Mouse (Mus musculus): ENCODE data around the gene Cdrt4.

DNA sequence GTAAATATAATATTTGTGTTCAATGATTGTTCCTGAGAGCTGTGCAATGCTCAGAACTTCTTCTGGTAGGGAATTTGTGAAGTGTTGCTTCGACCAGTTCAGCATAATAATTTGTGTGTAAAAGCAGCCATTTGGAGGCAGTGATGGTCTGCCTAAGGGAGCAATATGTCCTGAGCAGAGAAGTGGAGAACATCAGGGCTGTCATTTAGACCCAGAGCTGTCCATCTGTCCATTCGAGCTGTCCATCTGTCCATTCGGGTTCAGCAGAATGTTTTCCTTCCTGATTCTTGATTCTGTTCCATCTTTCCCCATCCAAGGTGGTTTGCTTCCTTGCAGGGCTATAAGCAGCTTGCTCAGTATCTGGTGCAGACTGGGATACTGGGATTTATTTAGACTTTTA is 33.4 kb downstream of the Cdrt4 start:
- TF ChIP-seq GATA1 (IDR thresholded peaks at IDR 0.05; ENCODE audit: low read length) (no peak), TAL1 (IDR thresholded peaks at IDR 0.05; ENCODE audit: low read length) (no peak)
